Mouse (Mus musculus) testis, adult 2 months (tissue): ENCODE data around the gene F8. TPM values are rescaled to one million over a fixed set of nuclear protein-coding genes. Genes with fewer than 3 reads are reported as not detected.
"Not testable (repeated sequence)": the region's sequence is repeated elsewhere in the genome, so short reads cannot be mapped to it uniquely, and the experiment has no call there.

Experiments
- H3K27ac ChIP-seq: fragments of 200-500 bp; 2 replicates; pipeline ENCODE4 v1.5.1; 2012; ENCODE audit warnings: low read depth, low read length; ENCODE audit not compliant: control insufficient read depth, insufficient read depth
- H3K27me3 ChIP-seq: fragments of 200-500 bp; 2 replicates; pipeline ENCODE4 v1.6.1; 2012; ENCODE audit warnings: mild to moderate bottlenecking, low read length, moderate library complexity; ENCODE audit not compliant: control insufficient read depth, insufficient read depth
- H3K36me3 ChIP-seq: fragments of 200-500 bp; 2 replicates; pipeline ENCODE4 v1.6.1; 2012; ENCODE audit warnings: mild to moderate bottlenecking, low read length; ENCODE audit not compliant: control insufficient read depth, insufficient read depth
- H3K4me1 ChIP-seq: fragments of 200-500 bp; 2 replicates; pipeline ENCODE4 v1.6.1; 2012; ENCODE audit warnings: low read length; ENCODE audit not compliant: control insufficient read depth, insufficient read depth
- H3K4me3 ChIP-seq: fragments of 200-500 bp; 2 replicates; pipeline ENCODE4 v1.5.1; 2012; ENCODE audit warnings: low read depth, mild to moderate bottlenecking, low read length, moderate library complexity, mixed read lengths; ENCODE audit not compliant: control insufficient read depth
- CTCF ChIP-seq: fragments of 200-500 bp; IDR thresholded peaks from 2 replicates; pipeline ENCODE4 v1.5.1; 2012; ENCODE audit warnings: low read depth, mild to moderate bottlenecking, inconsistent platforms, low read length, moderate library complexity; ENCODE audit not compliant: control insufficient read depth, insufficient read depth, insufficient replicate concordance
- POLR2A ChIP-seq: fragments of 200-500 bp; IDR thresholded peaks from 2 replicates; pipeline ENCODE4 v1.6.1; 2012; ENCODE audit warnings: low read depth, mild to moderate bottlenecking, inconsistent platforms, low read length, moderate library complexity; ENCODE audit not compliant: control insufficient read depth
- polyA plus RNA-seq: library from polyadenylated mRNA; depleted of rRNA; stranded (reverse); fragments of >200 nt; gene quantifications from 2 replicates; pipeline ENCODE4 v1.2.3, GENCODE M21; 2012

The F8 gene
- polyA plus RNA-seq, 1 experiment, result 0.12 TPM

DNA sequence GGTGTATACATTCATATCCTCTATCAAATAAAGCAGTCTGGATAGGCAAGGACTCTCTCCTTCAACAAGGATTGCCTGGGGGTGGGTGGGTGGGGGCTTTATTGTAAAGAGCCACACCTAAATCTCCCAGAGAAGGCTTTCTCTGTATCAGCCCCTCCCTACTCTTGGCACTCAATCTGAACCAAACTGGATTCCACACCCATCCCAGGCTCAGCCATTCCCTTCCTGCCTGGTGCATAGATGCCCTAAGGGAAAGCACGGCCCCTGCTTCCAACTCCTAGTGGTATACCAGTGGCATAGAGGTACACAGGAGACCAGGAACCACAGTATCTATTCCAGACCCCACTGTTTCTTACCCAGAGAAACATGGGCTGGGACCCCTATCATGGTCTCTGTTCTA is 151.0 kb downstream of the F8 start:
- no peaks in the 10 kb centered on the region for H3K36me3 ChIP-seq
- TF ChIP-seq CTCF (no peak), POLR2A (no peak)
- H3K27me3 ChIP-seq, result no peaks in the 10 kb centered on the region
- H3K27ac ChIP-seq, result no peak overlapping the region
- no peaks in the 10 kb centered on the region for H3K4me1 ChIP-seq
- H3K4me3 ChIP-seq, result no peak overlapping the region

DNA sequence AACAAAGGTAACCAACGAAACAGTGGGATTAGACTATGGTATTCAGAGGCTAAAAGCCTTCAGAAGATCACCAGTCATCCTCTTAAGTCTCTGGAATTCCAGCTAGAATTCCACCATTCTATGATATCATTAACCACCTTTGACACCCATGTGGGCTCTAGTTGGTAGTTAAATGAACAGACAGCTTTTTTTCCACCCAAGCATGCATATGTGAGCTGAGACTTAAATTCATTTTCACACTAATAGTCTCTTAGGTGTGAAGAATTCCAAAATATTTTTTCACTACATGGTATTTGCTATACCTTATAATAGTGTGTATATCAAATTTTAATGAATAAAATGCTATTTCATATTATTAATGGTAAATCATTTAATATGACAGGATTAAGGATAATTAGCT is 218.7 kb downstream of the F8 start, which contains the start of gene Smim9:
Gene Smim9, minus strand, starts transcription at position 101 of the 400 bp plus-strand sequence.
- Histone ChIP-seq H3K27ac (no peak within 1 kb of the TSS), H3K27me3 (no peaks in the 10 kb centered on the region), H3K4me3 (no peak within 1 kb of the TSS), H3K4me1 (no peaks in the 10 kb centered on the region), H3K36me3 (no peaks in the 10 kb centered on the region)
- TF ChIP-seq CTCF (no peak), POLR2A (no peak)

DNA sequence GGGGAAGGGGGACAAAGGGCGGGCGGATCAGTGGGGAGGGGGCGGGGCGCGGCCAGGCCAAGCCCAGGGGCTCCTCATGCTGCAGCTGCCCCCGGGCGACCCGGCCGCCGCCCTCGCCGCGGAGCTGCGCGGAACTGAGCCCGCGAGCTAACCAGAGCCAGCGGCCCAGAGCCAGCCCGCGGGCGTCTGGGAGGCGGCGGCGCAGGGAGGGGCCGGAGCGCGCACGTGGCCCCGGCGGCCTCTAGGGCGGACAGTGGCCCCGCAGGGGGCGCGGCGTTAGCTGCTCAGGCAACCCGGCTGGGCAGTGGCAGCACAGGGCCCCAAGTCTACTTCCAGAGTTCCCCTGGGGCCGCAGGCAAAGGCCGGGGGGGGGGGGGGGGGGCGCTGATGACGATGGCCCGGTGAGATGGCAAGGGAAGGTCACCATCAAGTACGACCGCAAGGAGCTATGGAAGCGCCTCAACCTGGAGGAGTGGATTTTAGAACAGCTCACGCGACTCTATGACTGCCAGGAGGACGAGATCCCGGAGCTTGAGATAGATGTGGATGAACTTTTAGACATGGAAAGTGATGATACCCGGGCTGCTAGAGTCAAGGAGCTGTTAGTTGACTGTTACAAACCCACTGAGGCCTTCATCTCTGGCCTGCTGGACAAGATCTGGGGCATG is 226.7 kb downstream of the F8 start:
- Histone ChIP-seq H3K4me1 (no peaks in the 10 kb centered on the region), H3K27me3 (no peaks in the 10 kb centered on the region), H3K27ac (no peak overlapping the region), H3K4me3 (peak overlapping the region; percentile 59), H3K36me3 (no peaks in the 10 kb centered on the region)
- TF ChIP-seq CTCF (no peak), POLR2A (no peak)

DNA sequence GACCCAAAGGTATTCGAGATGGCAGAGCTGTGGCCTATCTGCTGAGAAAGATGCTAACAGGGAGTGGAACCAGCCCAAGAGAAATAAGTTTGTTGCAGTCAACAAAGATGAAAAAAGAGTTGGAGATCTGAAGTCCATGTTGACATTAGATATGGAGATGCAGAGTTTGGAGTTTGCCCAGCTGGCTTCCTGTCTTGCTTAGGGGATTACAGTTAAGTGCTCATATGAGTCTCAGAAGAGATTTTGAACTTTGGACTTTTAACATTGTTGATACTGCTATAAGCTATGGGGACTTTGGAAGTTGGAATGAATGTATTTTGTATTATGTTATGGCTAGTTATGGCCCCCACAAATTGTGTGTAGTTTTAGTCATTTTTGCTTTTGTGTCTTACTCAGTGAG is 230.2 kb downstream of the F8 start:
- H3K27ac ChIP-seq, result no peak overlapping the region
- TF ChIP-seq POLR2A (no peak), CTCF (no peak)
- no peak overlapping the region for H3K4me3 ChIP-seq
- no peaks in the 10 kb centered on the region for H3K4me1 ChIP-seq
- H3K36me3 ChIP-seq, result no peaks in the 10 kb centered on the region
- no peaks in the 10 kb centered on the region for H3K27me3 ChIP-seq

GRCm38 (mm10) chrX:75150304-75150703 is 232.1 kb downstream of the F8 start:
- Histone ChIP-seq H3K27me3 (no peaks in the 10 kb centered on the region), H3K4me1 (no peaks in the 10 kb centered on the region), H3K36me3 (no peaks in the 10 kb centered on the region), H3K27ac (no peak overlapping the region), H3K4me3 (no peak overlapping the region)
- TF ChIP-seq CTCF, result no peak
- no peak for TF ChIP-seq POLR2A

GRCm38 (mm10) chrX:75148414-75148813 is 234.0 kb downstream of the F8 start:
- Histone ChIP-seq H3K27me3 (no peaks in the 10 kb centered on the region), H3K36me3 (no peaks in the 10 kb centered on the region), H3K27ac (no peak overlapping the region), H3K4me1 (no peaks in the 10 kb centered on the region), H3K4me3 (no peak overlapping the region)
- TF ChIP-seq CTCF, result no peak
- no peak for TF ChIP-seq POLR2A

DNA sequence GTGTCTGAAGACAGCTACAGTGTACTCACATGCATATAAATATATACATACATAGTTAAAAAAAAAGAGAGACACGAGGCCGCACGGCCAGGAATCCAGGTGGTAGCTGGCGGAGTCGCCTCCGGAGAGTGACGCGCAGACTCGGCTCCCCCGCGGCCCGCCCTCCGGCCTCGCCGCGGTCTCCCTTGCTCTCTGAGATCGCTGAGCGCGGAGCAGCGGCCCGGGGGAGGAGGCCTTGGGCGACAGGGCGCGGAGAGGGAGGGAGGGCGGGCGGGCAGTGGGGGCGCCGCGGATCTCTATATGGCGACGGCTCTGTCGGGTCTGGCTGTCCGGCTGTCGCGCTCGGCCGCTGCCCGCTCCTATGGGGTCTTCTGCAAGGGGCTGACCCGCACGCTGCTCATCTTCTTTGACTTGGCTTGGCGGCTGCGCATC is 239.3 kb downstream of the F8 start:
- H3K4me1 ChIP-seq, H3K27me3 ChIP-seq, H3K4me3 ChIP-seq, H3K36me3 ChIP-seq, H3K27ac ChIP-seq: not testable (repeated sequence)

GRCm38 (mm10) chrX:75138182-75138581 is 244.2 kb downstream of the F8 start:
- TF ChIP-seq POLR2A (no peak), CTCF (no peak)
- H3K4me1 ChIP-seq, result no peaks in the 10 kb centered on the region
- no peak overlapping the region for H3K4me3 ChIP-seq
- no peaks in the 10 kb centered on the region for H3K36me3 ChIP-seq
- H3K27me3 ChIP-seq, result no peaks in the 10 kb centered on the region
- no peak overlapping the region for H3K27ac ChIP-seq
